Mouse (Mus musculus): ENCODE results near the gene Plxna2. TPM values are rescaled to one million over a fixed set of nuclear protein-coding genes. Genes with fewer than 3 reads are reported as not detected.

Plxna2 gene
- total and polyA plus RNA-seq, 3 experiments, result under 0.01 to 0.03 TPM; not detected in 1

DNA sequence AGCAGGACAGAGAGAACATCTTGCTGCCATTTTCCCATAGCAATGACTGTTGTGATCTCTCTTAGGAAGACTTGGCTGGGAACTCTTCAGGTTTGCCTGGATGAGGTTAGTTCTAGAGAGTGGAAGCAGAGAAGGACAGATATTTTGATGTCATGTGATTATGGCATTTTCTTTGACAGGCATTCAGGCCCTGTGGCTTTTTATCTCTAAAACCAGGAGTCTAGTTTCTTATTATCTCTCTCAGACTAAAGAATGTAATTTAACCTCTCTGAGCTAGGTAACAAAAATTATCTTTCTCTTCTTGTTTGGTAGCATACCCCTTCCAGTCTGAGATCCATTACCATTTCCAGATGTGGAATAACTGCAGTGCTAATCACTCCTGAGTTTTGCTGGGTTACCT is 55.2 kb downstream of the Plxna2 start (continued):
- TF ChIP-seq GATA1 (IDR thresholded peaks at IDR 0.05; ENCODE audit: low read depth, low read length), result peak; percentile 95
- TF ChIP-seq CHD2 (IDR thresholded peaks at IDR 0.05; ENCODE audit: low read length), result no peak
- peak; percentile 68 for TF ChIP-seq TAL1 (IDR thresholded peaks at IDR 0.05; ENCODE audit: low read length)
- peak; percentile 94 for TF ChIP-seq TCF12 (IDR thresholded peaks at IDR 0.05; ENCODE audit: low read depth, low read length)
- TF ChIP-seq SIN3A (IDR thresholded peaks at IDR 0.05; ENCODE audit: low read length), result peak; percentile 74
- no peak for TF ChIP-seq SMC3 (IDR thresholded peaks at IDR 0.05; ENCODE audit: low read depth, low read length)
- TF ChIP-seq ELF1 (IDR thresholded peaks at IDR 0.05; ENCODE audit: low read depth, low read length), result no peak
- no peak for TF ChIP-seq MEF2A (IDR thresholded peaks at IDR 0.05; ENCODE audit: extremely low read depth, insufficient replicate concordance, low read depth, low read length, poor library complexity, severe bottlenecking)
- TF ChIP-seq MAX (IDR thresholded peaks at IDR 0.05; ENCODE audit: low read length), result no peak
- 0 out of 2 replicates have a peak, but pooled peaks have one; percentile 40 for TF ChIP-seq MAFK (IDR thresholded peaks at IDR 0.05; ENCODE audit: borderline replicate concordance, low read depth, low read length)

- Histone ChIP-seq H3K9ac (ENCODE audit: control insufficient read depth, low read depth, low read length, poor library complexity, severe bottlenecking) (no peak overlapping the region), H3K27me3 (ENCODE audit: control insufficient read depth in 1 of 2, insufficient read depth in 2 of 2, low read length in 2 of 2) (no peaks in the 10 kb centered on the region), H3K4me1 (ENCODE audit: control insufficient read depth in 1 of 2, insufficient read depth in 2 of 2, low read length in 2 of 2) (peaks cover 29 to 39% of the 10 kb centered on the region in 2 experiments), H3K9me3 (replicated peaks; ENCODE audit: insufficient read depth, low read length) (no peaks in the 10 kb centered on the region), H3K4me3 (ENCODE audit: control insufficient read depth in 1 of 2, insufficient read depth in 1 of 2, low read depth in 2 of 2, low read length in 2 of 2) (no peak overlapping the region), H3K79me2 (ENCODE audit: control insufficient read depth, insufficient read depth, low read length, poor library complexity) (no peaks in the 10 kb centered on the region), H3K27ac (ENCODE audit: control insufficient read depth, low read depth, low read length) (no peak overlapping the region), H3K36me3 (ENCODE audit: control insufficient read depth in 1 of 2, insufficient read depth in 2 of 2, low read length in 2 of 2) (peaks cover 0 to 39% of the 10 kb centered on the region in 2 experiments; a peak in 2 of 4 replicates)
- DNase-seq (ENCODE audit: low read depth, low spot score), result no peak
- no peak for TF ChIP-seq MYB (IDR thresholded peaks at IDR 0.05; ENCODE audit: low read depth, low read length)
- TF ChIP-seq ZC3H11A (IDR thresholded peaks at IDR 0.05; ENCODE audit: low read depth, low read length), result no peak
- TF ChIP-seq UBTF (IDR thresholded peaks at IDR 0.05; ENCODE audit: borderline replicate concordance, insufficient read depth, low read depth, low read length), result no peak
- TF ChIP-seq POLR2A (IDR thresholded peaks at IDR 0.05; ENCODE audit: control insufficient read depth in 1 of 2, insufficient read depth in 1 of 2, low read depth in 1 of 2, low read length in 2 of 2, poor library complexity in 1 of 2), result no peak
- no peak for TF ChIP-seq MEF2A (IDR thresholded peaks at IDR 0.05; ENCODE audit: extremely low read depth, insufficient replicate concordance, low read depth, low read length, poor library complexity, severe bottlenecking)
- TF ChIP-seq ETS1 (IDR thresholded peaks at IDR 0.05; ENCODE audit: low read depth, low read length), result no peak
- no peak for TF ChIP-seq NRF1 (IDR thresholded peaks at IDR 0.05; ENCODE audit: insufficient read depth, low read depth, low read length, poor library complexity, severe bottlenecking)
- TF ChIP-seq TBP (IDR thresholded peaks at IDR 0.05; ENCODE audit: low read depth, low read length), result no peak
- no peak for TF ChIP-seq SIN3A (IDR thresholded peaks at IDR 0.05; ENCODE audit: low read length)
- no peak for TF ChIP-seq ZMIZ1 (IDR thresholded peaks at IDR 0.05; ENCODE audit: low read depth, low read length)
- TF ChIP-seq TCF12 (IDR thresholded peaks at IDR 0.05; ENCODE audit: low read depth, low read length), result no peak
- TF ChIP-seq TAL1 (IDR thresholded peaks at IDR 0.05; ENCODE audit: low read length), result no peak
- no peak for TF ChIP-seq USF2 (IDR thresholded peaks at IDR 0.05; ENCODE audit: borderline replicate concordance in 1 of 2, insufficient read depth in 1 of 2, low read depth in 1 of 2, low read length in 2 of 2)
- TF ChIP-seq POLR2AphosphoS2 (IDR thresholded peaks at IDR 0.05; ENCODE audit: low read length), result no peak
- TF ChIP-seq USF1 (IDR thresholded peaks at IDR 0.05; ENCODE audit: low read depth, low read length), result no peak
- TF ChIP-seq EP300 (IDR thresholded peaks at IDR 0.05; ENCODE audit: low read depth in 1 of 2, low read length in 2 of 2), result no peak
Observed at GRCm38 (mm10) chr1:194675106-194675890, 57.3 kb downstream of the Plxna2 start.

All from MEL (cell line).